Mouse (Mus musculus): ENCODE results near the gene Polrmt. TPM values are rescaled to one million over a fixed set of nuclear protein-coding genes. Genes with fewer than 3 reads are reported as not detected.

The Polrmt gene
- total RNA-seq (2014; fragmentation: Nextera tagmentation): 44.5 and 50.5 TPM in 2 replicates
- 16.7 and 17.1 TPM in 2 replicates for total RNA-seq (2017)
- 45.3 and 45.5 TPM in 2 replicates for polyA plus RNA-seq (2012)

- ATAC-seq (ENCODE audit: extremely low read depth, insufficient number of reproducible peaks, low FRiP score, poor library complexity, severe bottlenecking): peak; percentile 96
These were observed at the start of gene Polrmt for GRCm38 (mm10) chr10:79745898-79746773. Gene Polrmt, minus strand, starts transcription at chr10:79746581.

GRCm38 (mm10) chr10:79795905-79796304 lies 49.5 kb upstream of the Polrmt start:
- Histone ChIP-seq H3K4me1 (ENCODE audit: insufficient read depth, low read depth, low read length) (peaks cover 34% of the 10 kb centered on the region), H3K36me3 (replicated peaks) (no peaks in the 10 kb centered on the region), H3K27me3 (ENCODE audit: insufficient read depth, low read length) (peaks cover 44% of the 10 kb centered on the region), H3K4me3 (ENCODE audit: low read depth, low read length) (no peak overlapping the region), H3K9me3 (replicated peaks) (0 out of 2 replicates have a peak, but pooled peaks cover 2% of the 10 kb centered on the region)
- TF ChIP-seq GATA1 (IDR thresholded peaks at IDR 0.05; ENCODE audit: borderline replicate concordance, low read length) (no peak), CTCF (IDR thresholded peaks at IDR 0.05; ENCODE audit: low read depth, low read length) (no peak), GATA2 (IDR thresholded peaks at IDR 0.05; ENCODE audit: borderline replicate concordance, low read depth, low read length) (no peak), POLR2AphosphoS5 (IDR thresholded peaks at IDR 0.05; ENCODE audit: insufficient replicate concordance, low read depth, low read length) (no peak), TAL1 (conservative IDR thresholded peaks at IDR 0.05; ENCODE audit: low read depth, low read length) (no peak)
- DNase-seq (ENCODE audit: low spot score) (no peak), ATAC-seq (ENCODE audit: extremely low read depth, insufficient number of reproducible peaks, low FRiP score, poor library complexity, severe bottlenecking) (no peak)

More at GRCm38 (mm10) chr10:79745898-79746773, at the start of gene Polrmt:
- Histone ChIP-seq H3K36me3 (replicated peaks) (peaks cover 43% of the 10 kb centered on the region), H3K27me3 (ENCODE audit: insufficient read depth, low read length) (no peaks in the 10 kb centered on the region), H3K4me1 (ENCODE audit: insufficient read depth, low read depth, low read length) (peaks cover 32% of the 10 kb centered on the region), H3K9me3 (replicated peaks) (no peaks in the 10 kb centered on the region), H3K4me3 (ENCODE audit: low read depth, low read length) (peak within 1 kb of the TSS; percentile 74)
- TF ChIP-seq TAL1 (conservative IDR thresholded peaks at IDR 0.05; ENCODE audit: low read depth, low read length) (no peak), POLR2AphosphoS5 (IDR thresholded peaks at IDR 0.05; ENCODE audit: insufficient replicate concordance, low read depth, low read length) (no peak), GATA1 (IDR thresholded peaks at IDR 0.05; ENCODE audit: borderline replicate concordance, low read length) (no peak), CTCF (IDR thresholded peaks at IDR 0.05; ENCODE audit: low read depth, low read length) (no peak)
- DNase-seq (ENCODE audit: low spot score): peak; percentile 95

- DNase-seq (ENCODE audit: low spot score): no peak
- 0 out of 2 replicates have a peak, but pooled peaks cover 2% of the 10 kb centered on the region for H3K9me3 ChIP-seq (replicated peaks)
- H3K4me1 ChIP-seq (ENCODE audit: insufficient read depth, low read depth, low read length): peaks cover 34% of the 10 kb centered on the region
- H3K27me3 ChIP-seq (ENCODE audit: insufficient read depth, low read length): peaks cover 44% of the 10 kb centered on the region
- no peak for ATAC-seq (ENCODE audit: extremely low read depth, insufficient number of reproducible peaks, low FRiP score, poor library complexity, severe bottlenecking)
- TF ChIP-seq TAL1 (conservative IDR thresholded peaks at IDR 0.05; ENCODE audit: low read depth, low read length) (no peak), POLR2AphosphoS5 (IDR thresholded peaks at IDR 0.05; ENCODE audit: insufficient replicate concordance, low read depth, low read length) (no peak), GATA2 (IDR thresholded peaks at IDR 0.05; ENCODE audit: borderline replicate concordance, low read depth, low read length) (no peak), GATA1 (IDR thresholded peaks at IDR 0.05; ENCODE audit: borderline replicate concordance, low read length) (no peak), CTCF (IDR thresholded peaks at IDR 0.05; ENCODE audit: low read depth, low read length) (no peak)
- no peak overlapping the region for H3K4me3 ChIP-seq (ENCODE audit: low read depth, low read length)
- no peaks in the 10 kb centered on the region for H3K36me3 ChIP-seq (replicated peaks)
These were observed 48.1 kb upstream of the Polrmt start for GRCm38 (mm10) chr10:79794491-79794931.

GRCm38 (mm10) chr10:79793738-79794490 lies 47.5 kb upstream of the Polrmt start:
- DNase-seq (ENCODE audit: low spot score): no peak

GRCm38 (mm10) chr10:79793051-79793737 lies 46.8 kb upstream of the Polrmt start, which contains the start of gene Palm:
Gene Palm, plus strand, starts transcription at chr10:79793572.
- Histone ChIP-seq H3K4me1 (ENCODE audit: insufficient read depth, low read depth, low read length) (peaks cover 37% of the 10 kb centered on the region), H3K27me3 (ENCODE audit: insufficient read depth, low read length) (peaks cover 46% of the 10 kb centered on the region), H3K36me3 (replicated peaks) (no peaks in the 10 kb centered on the region), H3K9me3 (replicated peaks) (0 out of 2 replicates have a peak, but pooled peaks cover 2% of the 10 kb centered on the region), H3K4me3 (ENCODE audit: low read depth, low read length) (peak within 1 kb of the TSS; percentile 70)
- DNase-seq (ENCODE audit: low spot score): peak; percentile 68
- no peak for ATAC-seq (ENCODE audit: extremely low read depth, insufficient number of reproducible peaks, low FRiP score, poor library complexity, severe bottlenecking)
- TF ChIP-seq CTCF (IDR thresholded peaks at IDR 0.05; ENCODE audit: low read depth, low read length) (peak; percentile 60; the same call in 1 of the 2 replicates), TAL1 (conservative IDR thresholded peaks at IDR 0.05; ENCODE audit: low read depth, low read length) (no peak), GATA1 (IDR thresholded peaks at IDR 0.05; ENCODE audit: borderline replicate concordance, low read length) (no peak)

More at GRCm38 (mm10) chr10:79793738-79794490, 47.5 kb upstream of the Polrmt start:
- H3K27me3 ChIP-seq (ENCODE audit: insufficient read depth, low read length): peaks cover 45% of the 10 kb centered on the region
- 0 out of 2 replicates have a peak, but pooled peaks cover 2% of the 10 kb centered on the region for H3K9me3 ChIP-seq (replicated peaks)
- H3K36me3 ChIP-seq (replicated peaks): no peaks in the 10 kb centered on the region
- ATAC-seq (ENCODE audit: extremely low read depth, insufficient number of reproducible peaks, low FRiP score, poor library complexity, severe bottlenecking): no peak
- peaks cover 34% of the 10 kb centered on the region for H3K4me1 ChIP-seq (ENCODE audit: insufficient read depth, low read depth, low read length)
- TF ChIP-seq POLR2AphosphoS5 (IDR thresholded peaks at IDR 0.05; ENCODE audit: insufficient replicate concordance, low read depth, low read length) (no peak), GATA1 (IDR thresholded peaks at IDR 0.05; ENCODE audit: borderline replicate concordance, low read length) (no peak), CTCF (IDR thresholded peaks at IDR 0.05; ENCODE audit: low read depth, low read length) (no peak), TAL1 (conservative IDR thresholded peaks at IDR 0.05; ENCODE audit: low read depth, low read length) (no peak), GATA2 (IDR thresholded peaks at IDR 0.05; ENCODE audit: borderline replicate concordance, low read depth, low read length) (no peak)
- peak overlapping the region; percentile 70 for H3K4me3 ChIP-seq (ENCODE audit: low read depth, low read length)
